Comparison of ENCODE assay signal across 8 mouse cellular contexts in genomic region chr11:61853659-61854058, GRCm38 (mm10). TPM values are rescaled to one million over a fixed set of nuclear protein-coding genes. Genes with fewer than 3 reads are reported as not detected.
DNase-seq lines count a peak whose midpoint lies in the region; ATAC-seq and TF ChIP-seq lines count a peak whose summit lies in the region.

No protein-coding gene starts in this region.

- peaks cover 21% of the 10 kb centered on the region for H3K4me1 ChIP-seq in embryonic facial prominence, embryonic 10.5 days
- H3K4me1 ChIP-seq in hindbrain, postnatal 0 days (ENCODE audit: insufficient read depth, low read length) = peaks cover 6% of the 10 kb centered on the region
- H3K4me1 ChIP-seq in midbrain, embryonic 16.5 days (ENCODE audit: control insufficient read depth, insufficient read depth, low read length) = peaks cover 32% of the 10 kb centered on the region

- no peak for DNase-seq in layer of hippocampus, adult 2 months (ENCODE audit: low spot score in 2 of 2)
- no peak for DNase-seq in layer of hippocampus, adult 9-11 months
- DNase-seq in embryonic facial prominence, embryonic 10.5 days (ENCODE audit: low spot score) = no peak
- no peak for DNase-seq in hindbrain, postnatal 0 days (ENCODE audit: low spot score)
- DNase-seq in adrenal gland, adult 8-10 months = no peak
- no peak for DNase-seq in gastrocnemius, postnatal 10 days

- peaks cover 8% of the 10 kb centered on the region; the same call in 1 of the 2 replicates for H3K36me3 ChIP-seq in embryonic facial prominence, embryonic 10.5 days (replicated peaks)
- H3K36me3 ChIP-seq in hindbrain, postnatal 0 days (ENCODE audit: insufficient read depth, low read length) = no peaks in the 10 kb centered on the region
- no peaks in the 10 kb centered on the region for H3K36me3 ChIP-seq in midbrain, embryonic 16.5 days (ENCODE audit: control insufficient read depth, insufficient read depth, low read length)

- peak overlapping the region; percentile 95 for H3K4me3 ChIP-seq in layer of hippocampus, adult 2 months
- peak overlapping the region; percentile 97 for H3K4me3 ChIP-seq in embryonic facial prominence, embryonic 10.5 days
- H3K4me3 ChIP-seq in hindbrain, postnatal 0 days (ENCODE audit: low read length) = peak overlapping the region; percentile 99
- H3K4me3 ChIP-seq in midbrain, embryonic 16.5 days (ENCODE audit: low read depth, low read length) = peak overlapping the region; percentile 95

- TF ChIP-seq CTCF in layer of hippocampus, adult 2 months (conservative IDR thresholded peaks at IDR 0.05) = no peak
- TF ChIP-seq CTCF in hindbrain, postnatal 0 days (IDR thresholded peaks at IDR 0.05; ENCODE audit: low read depth) = no peak

- H3K9me3 ChIP-seq in embryonic facial prominence, embryonic 10.5 days = no peaks in the 10 kb centered on the region
- H3K9me3 ChIP-seq in hindbrain, postnatal 0 days (ENCODE audit: low read length) = no peaks in the 10 kb centered on the region
- H3K9me3 ChIP-seq in midbrain, embryonic 16.5 days (replicated peaks; ENCODE audit: control insufficient read depth, low read length, poor library complexity, severe bottlenecking) = no peaks in the 10 kb centered on the region

- no peak for ATAC-seq in hindbrain, postnatal 0 days
- no peak for ATAC-seq in midbrain, embryonic 16.5 days
- no peak for ATAC-seq in frontal cortex, adult (ENCODE audit: low TSS enrichment)

- WGBS in embryonic facial prominence, embryonic 10.5 days = 10% methylated on average over 5 of the region's 5 CpGs
- WGBS in hindbrain, postnatal 0 days = 8% methylated on average over 5 of the region's 5 CpGs
- 11% methylated on average over 5 of the region's 5 CpGs for WGBS in midbrain, embryonic 16.5 days

- peak overlapping the region; percentile 64 for H3K4me2 ChIP-seq in hindbrain, postnatal 0 days (ENCODE audit: low read depth, low read length)
- H3K4me2 ChIP-seq in midbrain, embryonic 16.5 days (ENCODE audit: low read length) = peak overlapping the region; percentile 80

- H3K27me3 ChIP-seq in embryonic facial prominence, embryonic 10.5 days (replicated peaks; ENCODE audit: low read depth, poor library complexity, severe bottlenecking) = no peaks in the 10 kb centered on the region
- H3K27me3 ChIP-seq in hindbrain, postnatal 0 days (ENCODE audit: insufficient read depth, low read length) = no peaks in the 10 kb centered on the region
- no peaks in the 10 kb centered on the region for H3K27me3 ChIP-seq in midbrain, embryonic 16.5 days (ENCODE audit: control insufficient read depth, insufficient read depth, low read depth, low read length)

- H3K9ac ChIP-seq in hindbrain, postnatal 0 days (replicated peaks; ENCODE audit: low read length) = peak overlapping the region; percentile 98
- peak overlapping the region; percentile 100 for H3K9ac ChIP-seq in midbrain, embryonic 16.5 days (ENCODE audit: low read depth, low read length)

- H3K27ac ChIP-seq in layer of hippocampus, adult 2 months = peak overlapping the region; percentile 98
- peak overlapping the region; percentile 96 for H3K27ac ChIP-seq in embryonic facial prominence, embryonic 10.5 days (replicated peaks)
- H3K27ac ChIP-seq in hindbrain, postnatal 0 days = peak overlapping the region; percentile 96; the same call in 1 of the 2 replicates
- H3K27ac ChIP-seq in midbrain, embryonic 16.5 days (ENCODE audit: low read length) = peak overlapping the region; percentile 94

RNA-seq across cellular contexts. Expression of gene Ulk2, which starts 1.2 kb away (rescaled TPM):
- 10 to 100 TPM; 71.2 to 74.3 TPM for total RNA-seq in layer of hippocampus, adult 2 months (2021)
- polyA plus RNA-seq in embryonic facial prominence, embryonic 10.5 days (2016; fragmentation: Nextera tagmentation; extraction: Ambion mirVana) = 11.5 and 12.6 TPM in 2 replicates
- 111 and 127 TPM in 2 replicates for total RNA-seq in hindbrain, postnatal 0 days (2014; rRNA removed)
- 29.3 and 30.4 TPM in 2 replicates for polyA plus RNA-seq in hindbrain, postnatal 0 days (2015; fragmentation: Nextera tagmentation; extraction: Ambion mirVana)
- polyA plus RNA-seq in midbrain, embryonic 16.5 days (2015; fragmentation: Nextera tagmentation; extraction: Ambion mirVana) = 43.9 and 44.0 TPM in 2 replicates
- total RNA-seq in adrenal gland, adult 8-10 months (2022) = 10 to 100 TPM; 32.9 to 41.0 (median 38.6) TPM
- 10 to 100 TPM; 47.6 to 53.6 TPM for total RNA-seq in gastrocnemius, postnatal 10 days (2021)
